Mouse (Mus musculus) heart, embryonic 11.5 days (tissue): ENCODE results near the gene Utp11. TPM values are rescaled to one million over a fixed set of nuclear protein-coding genes. Genes with fewer than 3 reads are reported as not detected.

Experiments
- ATAC-seq: fragments of 200-750 bp; cut with Nextera tagmentation; replicated peaks from 2 replicates; pipeline ENCODE4 v1.8.0; 2017; ENCODE audit warnings: moderate library complexity; ENCODE audit not compliant: insufficient number of reproducible peaks, low FRiP score, low TSS enrichment
- H3K27ac ChIP-seq: fragments of 300-500 bp; sonication (generic); 2 replicates; pipeline ENCODE4 v1.5.1; 2014; ENCODE audit warnings: mild to moderate bottlenecking, low read depth, low read length
- H3K27me3 ChIP-seq: fragments of 300-500 bp; sonication (generic); 2 replicates; pipeline ENCODE4 v1.6.1; 2014; ENCODE audit warnings: mild to moderate bottlenecking, low read length, mixed read lengths; ENCODE audit not compliant: control insufficient read depth, insufficient read depth
- H3K36me3 ChIP-seq: fragments of 300-500 bp; sonication (generic); 2 replicates; pipeline ENCODE4 v1.6.1; 2014; ENCODE audit warnings: mild to moderate bottlenecking, low read length, moderate library complexity, mixed read lengths; ENCODE audit not compliant: control insufficient read depth, insufficient read depth
- H3K4me1 ChIP-seq: fragments of 300-500 bp; sonication (generic); 2 replicates; pipeline ENCODE4 v1.6.1; 2014; ENCODE audit warnings: low read length; ENCODE audit not compliant: control insufficient read depth, insufficient read depth
- H3K4me2 ChIP-seq: fragments of 300-500 bp; sonication (generic); 2 replicates; pipeline ENCODE4 v1.6.1; 2014; ENCODE audit warnings: mild to moderate bottlenecking, moderate library complexity
- H3K4me3 ChIP-seq: fragments of 300-500 bp; sonication (generic); 2 replicates; pipeline ENCODE4 v1.5.1; 2014; ENCODE audit warnings: low read depth, low read length
- H3K9ac ChIP-seq: fragments of 300-500 bp; sonication (generic); 2 replicates; pipeline ENCODE4 v1.6.1; 2014; ENCODE audit warnings: mild to moderate bottlenecking, low read depth, low read length, moderate library complexity
- H3K9me3 ChIP-seq: fragments of 300-500 bp; sonication (generic); replicated peaks from 2 replicates; pipeline ENCODE4 v1.6.1; 2016; ENCODE audit warnings: low read length; ENCODE audit not compliant: control insufficient read depth
- WGBS: fragments of 180-500 bp; shearing (Covaris S2); extraction: QIAGEN DNeasy Blood & Tissue Kit; methylation state at CpG from one replicate; pipeline ENCODE4 v1.1.7; 2014; ENCODE audit not compliant: insufficient replicate concordance; 5-methylcytosine and 5-hydroxymethylcytosine counted together
- polyA plus RNA-seq: library from polyadenylated mRNA; unstranded; fragments of >200 nt; fragmentation: Nextera tagmentation; extraction: Ambion mirVana; gene quantifications from 2 replicates; pipeline ENCODE4 v1.2.1, GENCODE M21; 2014

Utp11 gene
- 57.1 and 60.7 TPM in 2 replicates for polyA plus RNA-seq

- Histone ChIP-seq H3K36me3 (no peaks in the 10 kb centered on the region), H3K27ac (peak within 1 kb of the TSS; percentile 48), H3K4me2 (peak within 1 kb of the TSS; percentile 69), H3K4me1 (peaks cover 6% of the 10 kb centered on the region; the same call in 1 of the 2 replicates), H3K9me3 (no peaks in the 10 kb centered on the region), H3K9ac (peak within 1 kb of the TSS; percentile 85), H3K27me3 (peaks cover 10% of the 10 kb centered on the region), H3K4me3 (peak within 1 kb of the TSS; percentile 76)
- WGBS = 1% methylated on average over 43 of the region's 43 CpGs
- ATAC-seq = peak; percentile 85
These were observed at the start of gene Utp11 for GRCm38 (mm10) chr4:124693135-124693894. Gene Utp11 (minus strand): TSS chr4:124693600.

GRCm38 (mm10) chr4:124742839-124743238 is 49.4 kb upstream of the Utp11 start:
- H3K9me3 ChIP-seq = no peaks in the 10 kb centered on the region
- H3K27me3 ChIP-seq = no peaks in the 10 kb centered on the region
- no peaks in the 10 kb centered on the region for H3K36me3 ChIP-seq
- no peak for ATAC-seq
- H3K4me3 ChIP-seq = no peak overlapping the region
- no peak overlapping the region for H3K9ac ChIP-seq
- no peak overlapping the region for H3K4me2 ChIP-seq
- no peak overlapping the region for H3K27ac ChIP-seq
- WGBS = 86% methylated on average over 11 of the region's 11 CpGs
- H3K4me1 ChIP-seq = no peaks in the 10 kb centered on the region; the same call in 1 of the 2 replicates

GRCm38 (mm10) chr4:124741376-124742343 is 48.3 kb upstream of the Utp11 start, which contains the start of gene Inpp5b:
Gene Inpp5b (plus strand): TSS chr4:124741850.
- H3K36me3 ChIP-seq = no peaks in the 10 kb centered on the region
- peak within 1 kb of the TSS; percentile 72 for H3K9ac ChIP-seq
- no peak within 1 kb of the TSS for H3K27ac ChIP-seq
- peak within 1 kb of the TSS; percentile 51 for H3K4me3 ChIP-seq
- 15% methylated on average over 25 of the region's 25 CpGs for WGBS
- ATAC-seq = peak; percentile 81
- peak within 1 kb of the TSS; percentile 77 for H3K4me2 ChIP-seq
- H3K4me1 ChIP-seq = peaks cover 2% of the 10 kb centered on the region; the same call in 1 of the 2 replicates
- no peaks in the 10 kb centered on the region for H3K9me3 ChIP-seq
- no peaks in the 10 kb centered on the region for H3K27me3 ChIP-seq

- Histone ChIP-seq H3K27me3 (no peaks in the 10 kb centered on the region), H3K27ac (no peak overlapping the region), H3K4me2 (no peak overlapping the region), H3K4me1 (peaks cover 6% of the 10 kb centered on the region; the same call in 1 of the 2 replicates), H3K9me3 (no peaks in the 10 kb centered on the region), H3K9ac (no peak overlapping the region), H3K36me3 (peaks cover under 1% of the 10 kb centered on the region; the same call in 1 of the 2 replicates), H3K4me3 (no peak overlapping the region)
- ATAC-seq = no peak
- 46% methylated on average over 1 of the region's 1 CpGs for whole genome bisulfite sequencing
These were observed 45.4 kb upstream of the Utp11 start for GRCm38 (mm10) chr4:124738783-124739182.

GRCm38 (mm10) chr4:124738013-124738412 is 44.6 kb upstream of the Utp11 start:
- Histone ChIP-seq H3K4me1 (peaks cover 6% of the 10 kb centered on the region; the same call in 1 of the 2 replicates), H3K4me2 (no peak overlapping the region), H3K4me3 (no peak overlapping the region), H3K9ac (no peak overlapping the region), H3K36me3 (peaks cover 5% of the 10 kb centered on the region; the same call in 1 of the 2 replicates), H3K9me3 (no peaks in the 10 kb centered on the region), H3K27ac (no peak overlapping the region), H3K27me3 (no peaks in the 10 kb centered on the region)
- 57% methylated on average over 4 of the region's 4 CpGs for WGBS
- ATAC-seq = no peak

GRCm38 (mm10) chr4:124737486-124737885 is 44.1 kb upstream of the Utp11 start:
- no peak overlapping the region for H3K4me3 ChIP-seq
- H3K9ac ChIP-seq = no peak overlapping the region
- no peak overlapping the region for H3K4me2 ChIP-seq
- H3K27ac ChIP-seq = no peak overlapping the region
- H3K27me3 ChIP-seq = no peaks in the 10 kb centered on the region
- no peak for ATAC-seq
- WGBS = 71% methylated on average over 5 of the region's 5 CpGs
- peaks cover 6% of the 10 kb centered on the region; the same call in 1 of the 2 replicates for H3K4me1 ChIP-seq
- no peaks in the 10 kb centered on the region for H3K9me3 ChIP-seq
- H3K36me3 ChIP-seq = peaks cover 5% of the 10 kb centered on the region; the same call in 1 of the 2 replicates

- 81% methylated on average over 2 of the region's 2 CpGs for WGBS
- Histone ChIP-seq H3K4me3 (no peak overlapping the region), H3K36me3 (peaks cover 5% of the 10 kb centered on the region; the same call in 1 of the 2 replicates), H3K27ac (no peak overlapping the region), H3K4me2 (no peak overlapping the region), H3K4me1 (peaks cover 6% of the 10 kb centered on the region; the same call in 1 of the 2 replicates), H3K27me3 (no peaks in the 10 kb centered on the region), H3K9me3 (no peaks in the 10 kb centered on the region), H3K9ac (no peak overlapping the region)
- no peak for ATAC-seq
These were observed 43.6 kb upstream of the Utp11 start for GRCm38 (mm10) chr4:124736952-124737351.

GRCm38 (mm10) chr4:124726121-124726520 is 32.7 kb upstream of the Utp11 start:
- Histone ChIP-seq H3K4me3 (no peak overlapping the region), H3K27me3 (no peaks in the 10 kb centered on the region), H3K9me3 (no peaks in the 10 kb centered on the region), H3K4me2 (no peak overlapping the region), H3K4me1 (no peaks in the 10 kb centered on the region), H3K27ac (no peak overlapping the region), H3K36me3 (peaks cover 52% of the 10 kb centered on the region), H3K9ac (no peak overlapping the region)
- 92% methylated on average over 6 of the region's 6 CpGs for WGBS
- no peak for ATAC-seq
